Mouse (Mus musculus) yolk sac, embryonic 10.5 days (tissue): ENCODE data around the gene Pkdcc.
A peak's percentile ranks its signal among the peaks of the same experiment; 100 is the strongest.

Experiments used
- DNase-seq: peaks from one replicate; pipeline ENCODE4 v3.0.0-alpha.2; 2017; ENCODE audit warnings: low spot score

Gene Pkdcc

GRCm38 (mm10) chr17:83214674-83215528, at the start of gene Pkdcc:
Gene Pkdcc (plus strand): TSS chr17:83215292.
- DNase-seq = peak; percentile 90

GRCm38 (mm10) chr17:83166195-83166594, 48.9 kb upstream of the Pkdcc start:
- DNase-seq = no peak

- no peak for DNase-seq
Measured at GRCm38 (mm10) chr17:83176146-83176545, 38.9 kb upstream of the Pkdcc start.

GRCm38 (mm10) chr17:83178483-83179150, 36.5 kb upstream of the Pkdcc start:
- DNase-seq = no peak

DNA sequence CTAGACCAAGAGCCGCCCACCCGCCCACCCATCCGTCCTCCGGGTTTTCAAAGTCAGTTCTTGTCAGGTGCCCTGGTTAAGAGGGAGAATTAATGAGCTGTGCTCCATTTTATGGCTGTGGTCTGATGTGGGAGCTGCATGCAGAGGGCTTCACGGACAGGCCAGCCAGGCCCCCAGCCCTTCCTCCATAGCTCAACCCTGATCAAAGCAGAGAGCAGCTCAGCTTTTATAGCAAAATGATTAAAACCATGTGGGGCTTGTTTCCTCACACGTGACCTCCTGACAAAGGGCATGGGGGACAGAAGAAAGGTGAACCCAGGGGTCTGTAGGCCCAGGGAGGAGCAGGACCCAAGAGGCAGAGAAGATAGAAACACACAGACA, 36.0 kb upstream of the Pkdcc start:
- no peak for DNase-seq

DNA sequence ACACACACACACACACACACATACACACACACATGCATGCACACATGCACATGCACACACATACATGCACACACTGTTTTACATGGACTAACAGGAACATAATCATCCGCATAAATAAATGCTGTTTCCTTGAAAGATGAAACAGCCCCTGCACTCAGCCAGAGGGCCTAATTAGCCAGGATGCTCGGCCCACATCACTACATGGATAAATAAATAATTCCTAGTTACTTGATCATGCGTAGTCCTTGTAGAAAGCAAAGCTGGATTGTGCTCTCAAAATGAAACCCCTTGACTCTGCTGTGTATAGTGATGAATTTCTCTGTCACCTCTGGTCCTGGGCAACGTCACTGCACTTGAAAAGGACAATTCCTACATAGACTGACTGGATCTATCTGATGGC, 35.5 kb upstream of the Pkdcc start:
- no peak for DNase-seq

DNA sequence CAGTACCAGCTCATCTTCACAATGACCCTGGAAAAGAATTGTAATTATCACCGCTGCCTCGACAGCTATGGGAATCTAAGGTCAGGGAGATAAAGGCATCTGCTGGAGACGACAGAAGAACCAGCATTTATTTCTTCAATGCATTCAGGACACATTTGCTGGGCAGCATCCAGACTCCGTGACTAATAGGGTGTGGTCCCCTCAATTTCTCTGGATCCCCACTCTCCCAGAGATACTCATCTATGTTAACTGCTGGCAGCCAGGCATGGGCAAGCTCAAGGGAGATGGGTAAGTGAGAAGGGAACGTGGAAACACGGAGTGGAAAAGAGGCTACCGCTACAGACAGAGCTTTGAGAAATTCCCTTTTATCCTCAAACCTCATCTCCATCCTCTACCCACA, 34.0 kb upstream of the Pkdcc start:
- no peak for DNase-seq

DNA sequence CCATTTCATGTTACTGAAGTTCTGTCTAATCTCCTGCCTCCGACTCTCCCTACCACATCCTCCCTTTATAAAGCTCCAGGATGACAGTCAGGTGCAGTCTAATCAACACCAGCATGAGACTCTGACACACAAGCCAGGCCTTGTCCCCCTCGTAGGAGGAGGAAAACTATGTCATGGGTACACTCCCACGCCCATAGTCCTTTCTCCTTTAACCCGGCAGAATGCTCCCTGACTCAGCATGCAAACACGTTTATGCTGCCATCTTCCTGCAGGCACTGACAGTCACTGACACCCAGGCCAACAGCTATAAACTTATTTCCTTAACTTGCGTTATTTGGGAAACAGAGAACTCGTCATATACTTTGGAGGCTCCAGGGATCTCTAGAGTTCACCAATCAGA, 33.5 kb upstream of the Pkdcc start:
- DNase-seq = no peak

DNA sequence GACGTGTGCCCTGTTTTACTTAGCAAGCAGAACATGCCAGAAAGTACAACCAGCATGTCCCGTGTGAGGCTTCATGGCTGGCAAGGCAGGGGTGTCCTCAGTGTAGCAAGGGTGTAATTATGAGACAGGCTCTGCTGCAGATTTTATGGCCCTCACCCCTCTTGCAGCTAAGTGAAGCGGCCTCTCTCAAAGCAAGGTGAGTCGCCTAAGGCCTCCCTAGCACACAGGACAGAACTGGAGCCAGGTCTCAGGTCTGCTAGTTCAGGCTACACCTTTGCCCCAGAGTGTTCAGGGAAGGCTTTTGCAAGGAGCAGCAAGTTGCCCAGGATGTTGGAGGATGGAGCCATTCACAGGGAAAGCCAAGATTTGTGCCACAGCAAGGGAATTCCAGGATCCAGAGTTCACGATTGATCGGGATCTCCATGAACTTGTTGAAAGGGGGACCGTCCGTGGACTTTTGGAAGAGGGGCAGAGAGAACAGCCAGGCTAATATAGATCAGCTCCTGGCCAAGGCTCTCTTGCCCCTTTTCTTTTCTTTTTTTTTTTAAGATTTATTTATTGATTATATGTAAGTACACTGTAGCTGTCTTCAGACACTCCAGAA, 32.9 kb upstream of the Pkdcc start:
- DNase-seq = no peak

DNA sequence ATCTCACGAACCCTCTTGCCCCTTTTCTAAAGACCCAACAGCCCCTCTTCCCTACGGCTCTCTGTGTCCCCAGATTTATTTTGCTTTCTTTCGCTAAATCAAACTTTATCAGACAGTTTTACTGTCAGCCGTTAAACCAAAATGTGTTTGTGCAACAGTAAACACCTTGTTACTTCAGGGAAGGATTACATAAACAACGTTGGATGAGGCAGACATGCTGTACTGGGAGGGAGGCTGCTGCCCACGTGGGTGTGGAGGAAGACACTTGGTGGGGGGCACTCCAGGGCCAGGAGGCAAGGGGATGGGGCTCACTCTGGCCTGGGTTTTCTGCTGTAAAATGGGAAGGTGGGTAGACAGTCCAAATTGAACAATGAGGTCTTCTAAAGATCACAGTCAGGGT, 32.3 kb upstream of the Pkdcc start:
- no peak for DNase-seq

GRCm38 (mm10) chr17:83187751-83188565, 27.1 kb upstream of the Pkdcc start:
- DNase-seq = no peak

- DNase-seq = no peak
Measured at GRCm38 (mm10) chr17:83190810-83191209, 24.3 kb upstream of the Pkdcc start.

GRCm38 (mm10) chr17:83194491-83194890, 20.6 kb upstream of the Pkdcc start:
- no peak for DNase-seq

GRCm38 (mm10) chr17:83197361-83197923, 17.6 kb upstream of the Pkdcc start:
- DNase-seq = peak; percentile 48

DNA sequence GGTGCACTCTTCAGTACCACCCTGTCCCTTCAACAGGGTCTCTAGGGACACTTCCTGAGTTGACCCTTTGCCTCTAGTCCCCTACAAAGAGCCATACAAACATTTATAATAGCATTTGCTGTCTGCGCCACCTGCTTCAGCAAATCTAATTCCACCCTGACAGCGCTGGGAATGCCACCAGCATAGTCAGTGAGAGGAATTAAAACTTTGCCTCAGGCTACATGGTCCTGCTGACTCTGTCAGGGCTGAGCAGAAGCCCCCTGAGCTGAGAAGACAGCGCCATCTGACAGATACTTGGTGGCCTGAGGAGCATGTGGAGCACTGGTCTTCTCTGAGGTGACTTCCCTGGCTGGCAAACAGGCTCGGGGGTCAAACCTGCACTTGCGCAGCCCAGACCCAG, 14.6 kb upstream of the Pkdcc start:
- DNase-seq = no peak

DNA sequence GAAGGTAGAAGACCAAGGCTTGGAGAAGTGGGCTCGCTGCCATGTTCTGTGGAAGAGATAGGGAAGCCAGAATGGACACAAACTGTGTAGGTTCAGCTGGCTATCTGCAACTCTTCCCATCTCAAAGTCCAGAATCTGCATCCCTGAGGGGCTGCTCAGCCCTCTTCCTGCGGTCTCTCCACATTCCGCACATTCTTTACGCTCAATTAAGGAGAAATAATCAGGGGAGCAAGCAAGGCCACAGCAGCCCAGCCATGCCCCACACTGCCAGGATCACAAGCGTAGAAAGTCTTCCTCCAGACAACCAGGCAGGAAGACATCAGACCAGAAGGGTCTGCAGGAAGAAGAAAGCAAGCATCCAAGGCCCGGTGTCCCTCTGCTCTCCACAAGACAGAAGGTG, 13.8 kb upstream of the Pkdcc start:
- no peak for DNase-seq

GRCm38 (mm10) chr17:83203692-83204383, 11.3 kb upstream of the Pkdcc start:
- no peak for DNase-seq

DNA sequence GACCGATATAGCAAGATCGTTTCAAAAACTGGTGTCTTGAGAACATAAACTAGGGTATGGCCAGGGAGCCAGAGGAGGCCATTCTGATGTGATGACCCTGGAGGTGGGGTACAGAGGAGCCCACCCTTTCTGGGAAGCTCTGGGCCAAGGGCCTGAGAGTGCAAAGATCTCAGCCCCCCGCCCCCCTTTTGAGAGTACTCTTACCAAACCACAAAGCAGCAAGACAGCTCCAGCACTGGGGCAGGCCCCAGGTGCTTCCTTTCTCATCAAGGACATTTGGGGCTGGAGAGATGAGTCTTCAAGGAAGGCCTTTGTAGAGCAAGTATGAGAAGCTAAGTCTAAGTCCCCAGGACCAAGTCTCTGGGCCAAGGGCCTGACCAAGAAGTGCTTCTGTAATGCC, 7.8 kb upstream of the Pkdcc start:
- no peak for DNase-seq

GRCm38 (mm10) chr17:83208455-83208854, 6.6 kb upstream of the Pkdcc start:
- no peak for DNase-seq

GRCm38 (mm10) chr17:83210531-83210930, 4.6 kb upstream of the Pkdcc start:
- DNase-seq = no peak

GRCm38 (mm10) chr17:83211196-83211595, 3.9 kb upstream of the Pkdcc start:
- no peak for DNase-seq
